Mouse (Mus musculus): ENCODE measurements at regions not wholly inside any gene's neighbourhood (a gene's known extent, or its start where the extent isn't known, plus 50 kb on each side); places are given as distances from the start of the nearest gene placed in this dataset.

DNA sequence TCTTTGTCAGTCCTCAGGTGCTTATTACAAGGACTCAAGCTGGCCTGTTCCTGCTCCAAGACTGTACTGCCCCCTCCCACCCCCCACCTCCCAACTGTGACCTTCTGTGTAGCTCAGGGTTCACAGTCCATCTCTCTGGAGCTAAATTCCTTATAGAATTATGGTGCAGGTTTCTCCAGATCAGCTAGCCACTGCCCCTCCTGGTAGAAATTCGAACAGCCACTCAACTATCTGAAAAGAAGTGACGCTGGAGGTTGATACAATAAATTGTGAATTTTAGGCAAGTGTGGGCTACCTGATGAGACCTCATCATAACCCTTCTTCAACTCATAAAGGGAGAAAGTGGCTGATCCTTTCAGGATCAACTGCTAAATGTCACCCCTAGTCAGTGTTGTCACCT lies 86.3 kb downstream of the Cct8l1 start:
- ATAC-seq, result no peak
- Histone ChIP-seq H3K27ac (ENCODE audit: low read depth, low read length) (no peak overlapping the region), H3K9me3 (ENCODE audit: control insufficient read depth) (no peaks in the 10 kb centered on the region), H3K4me1 (replicated peaks; ENCODE audit: control insufficient read depth, insufficient read depth, low read length) (no peaks in the 10 kb centered on the region), H3K4me3 (ENCODE audit: low read depth, low read length) (no peak overlapping the region), H3K27me3 (replicated peaks; ENCODE audit: control insufficient read depth, insufficient read depth, low read length) (no peaks in the 10 kb centered on the region), H3K9ac (ENCODE audit: low read depth, low read length) (no peak overlapping the region), H3K4me2 (replicated peaks; ENCODE audit: low read depth) (no peak overlapping the region), H3K36me3 (ENCODE audit: control insufficient read depth, insufficient read depth) (no peaks in the 10 kb centered on the region)
- WGBS, result 54% methylated on average over 2 of the region's 2 CpGs
- TF ChIP-seq CTCF (IDR thresholded peaks at IDR 0.05; ENCODE audit: low read depth), result peak; percentile 68

DNA sequence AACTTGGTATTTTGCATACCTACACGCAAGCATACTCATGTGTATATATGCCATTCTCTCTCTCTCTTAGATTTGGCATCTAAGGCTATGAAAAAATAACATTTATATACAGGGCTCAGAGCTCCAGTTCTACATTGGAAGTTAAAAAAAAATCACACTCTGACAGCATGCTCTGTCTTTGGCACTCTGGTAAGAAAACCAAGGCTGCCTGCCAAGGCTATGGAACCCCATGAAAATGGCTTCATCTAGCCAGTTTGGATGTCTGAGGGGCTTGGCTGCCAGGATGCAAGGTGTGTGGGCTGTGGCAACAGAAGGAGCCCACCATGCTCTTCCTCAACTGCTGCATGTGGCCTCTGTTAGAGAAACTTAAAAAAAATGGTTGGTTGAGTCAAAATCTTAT lies 83.5 kb downstream of the Cct8l1 start:
- WGBS, result 83% methylated on average over 1 of the region's 1 CpGs
- ATAC-seq, result no peak
- no peak for TF ChIP-seq CTCF (IDR thresholded peaks at IDR 0.05; ENCODE audit: low read depth)
- no peaks in the 10 kb centered on the region for H3K27me3 ChIP-seq (replicated peaks; ENCODE audit: control insufficient read depth, insufficient read depth, low read length)
- no peaks in the 10 kb centered on the region for H3K36me3 ChIP-seq (ENCODE audit: control insufficient read depth, insufficient read depth)
- H3K4me1 ChIP-seq (replicated peaks; ENCODE audit: control insufficient read depth, insufficient read depth, low read length), result no peaks in the 10 kb centered on the region
- H3K4me3 ChIP-seq (ENCODE audit: low read depth, low read length), result no peak overlapping the region
- no peak overlapping the region for H3K27ac ChIP-seq (ENCODE audit: low read depth, low read length)
- no peaks in the 10 kb centered on the region for H3K9me3 ChIP-seq (ENCODE audit: control insufficient read depth)
- no peak overlapping the region for H3K4me2 ChIP-seq (replicated peaks; ENCODE audit: low read depth)
- no peak overlapping the region for H3K9ac ChIP-seq (ENCODE audit: low read depth, low read length)

DNA sequence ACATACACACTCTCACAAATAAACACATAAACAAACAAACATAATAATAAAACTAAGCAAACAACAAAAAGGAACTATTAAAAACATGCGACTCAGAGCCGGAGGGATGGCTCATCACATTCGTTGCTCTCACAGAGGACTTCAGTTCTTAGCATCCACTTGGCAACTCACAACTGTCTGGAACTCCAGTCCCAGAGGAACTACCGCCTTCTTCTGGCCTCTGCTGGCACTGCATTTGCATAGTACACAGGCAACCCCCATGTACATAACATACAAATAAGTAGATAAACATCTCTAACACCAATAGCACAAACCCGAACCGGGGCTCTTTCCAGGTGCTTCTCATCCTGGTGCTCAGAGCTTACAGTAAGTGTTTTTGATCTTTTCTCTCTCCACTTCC lies 81.9 kb downstream of the Cct8l1 start:
- Histone ChIP-seq H3K4me2 (replicated peaks; ENCODE audit: low read depth) (no peak overlapping the region), H3K36me3 (ENCODE audit: control insufficient read depth, insufficient read depth) (no peaks in the 10 kb centered on the region), H3K9me3 (ENCODE audit: control insufficient read depth) (no peaks in the 10 kb centered on the region), H3K4me3 (ENCODE audit: low read depth, low read length) (no peak overlapping the region), H3K27me3 (replicated peaks; ENCODE audit: control insufficient read depth, insufficient read depth, low read length) (no peaks in the 10 kb centered on the region), H3K4me1 (replicated peaks; ENCODE audit: control insufficient read depth, insufficient read depth, low read length) (no peaks in the 10 kb centered on the region), H3K9ac (ENCODE audit: low read depth, low read length) (no peak overlapping the region), H3K27ac (ENCODE audit: low read depth, low read length) (no peak overlapping the region)
- no peak for TF ChIP-seq CTCF (IDR thresholded peaks at IDR 0.05; ENCODE audit: low read depth)
- WGBS, result 91% methylated on average over 6 of the region's 6 CpGs
- ATAC-seq, result no peak

DNA sequence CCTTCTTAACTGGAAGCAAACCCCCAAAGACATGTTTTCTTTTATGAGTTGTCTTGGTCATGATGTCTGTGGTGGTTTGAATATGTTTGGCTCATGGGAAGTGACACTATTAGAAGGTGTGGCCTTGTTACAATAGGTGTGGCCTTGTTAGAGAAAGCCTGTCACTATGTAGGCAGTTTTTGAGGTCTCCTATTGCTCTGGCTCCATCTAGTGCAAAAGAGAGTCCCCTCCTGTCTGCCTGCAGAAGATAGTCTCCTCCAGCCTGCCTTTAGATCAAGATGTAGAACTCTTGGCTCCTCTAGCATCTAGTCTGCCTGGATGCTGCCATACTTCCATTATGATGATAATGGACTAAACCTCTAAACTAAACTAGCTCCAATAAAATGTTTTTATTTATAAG lies 75.8 kb downstream of the Cct8l1 start:
- 0 out of 2 replicates have a peak, but pooled peaks have one; percentile 6 for TF ChIP-seq CTCF (IDR thresholded peaks at IDR 0.05; ENCODE audit: low read depth)
- no peak for ATAC-seq
- Histone ChIP-seq H3K36me3 (ENCODE audit: control insufficient read depth, insufficient read depth) (no peaks in the 10 kb centered on the region), H3K27me3 (replicated peaks; ENCODE audit: control insufficient read depth, insufficient read depth, low read length) (no peaks in the 10 kb centered on the region), H3K27ac (ENCODE audit: low read depth, low read length) (no peak overlapping the region), H3K4me2 (replicated peaks; ENCODE audit: low read depth) (no peak overlapping the region), H3K4me3 (ENCODE audit: low read depth, low read length) (no peak overlapping the region), H3K9me3 (ENCODE audit: control insufficient read depth) (no peaks in the 10 kb centered on the region; the same call in 1 of the 2 replicates), H3K4me1 (replicated peaks; ENCODE audit: control insufficient read depth, insufficient read depth, low read length) (no peaks in the 10 kb centered on the region), H3K9ac (ENCODE audit: low read depth, low read length) (no peak overlapping the region)

All from intestine, postnatal 0 days (tissue).